Mouse (Mus musculus): ENCODE measurements around the gene Pard3.

GRCm38 (mm10) chr8:127553582-127553981 is 489.9 kb downstream of the Pard3 start:
- TF ChIP-seq POLR2A (IDR thresholded peaks at IDR 0.05; ENCODE audit: borderline replicate concordance, extremely low read depth, low read depth, low read length) (no peak), CTCF (IDR thresholded peaks at IDR 0.05; ENCODE audit: insufficient read depth, low read length) (no peak)

Measured in lung, adult 2 months (tissue).